Mouse (Mus musculus) liver, adult 2 months (tissue): ENCODE data around the gene Cxadr.

Experiments used
- CTCF ChIP-seq: fragments of 200-500 bp; IDR thresholded peaks from 2 replicates; pipeline ENCODE4 v1.5.1; 2011; ENCODE audit warnings: low read depth, low read length, control low read depth
- POLR2A ChIP-seq: fragments of 200-500 bp; IDR thresholded peaks from 2 replicates; pipeline ENCODE4 v1.6.1; 2011; ENCODE audit warnings: low read length, control low read depth; ENCODE audit not compliant: insufficient read depth; ENCODE audit errors: extremely low read depth

DNA sequence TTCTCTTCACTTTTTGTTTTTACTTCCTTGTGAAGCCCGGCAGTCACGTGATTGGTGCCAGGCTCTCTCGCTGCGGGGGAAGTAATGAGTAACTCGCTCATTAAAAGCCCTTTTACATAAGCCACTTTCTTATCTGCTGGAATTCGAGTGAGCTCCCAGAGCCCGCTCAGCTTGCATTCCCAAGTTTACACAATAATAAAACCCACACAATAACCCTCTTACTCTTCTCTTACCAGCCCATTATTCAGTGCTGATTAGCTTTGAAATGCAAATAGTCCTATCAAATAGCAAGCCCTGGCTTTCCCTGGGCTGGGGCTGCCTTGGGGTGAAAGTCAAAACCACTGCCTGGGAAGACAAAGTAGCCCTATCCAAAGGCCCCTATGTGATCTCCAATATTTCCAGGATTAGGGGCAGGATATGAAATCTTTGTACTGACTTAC is 36.1 kb upstream of the Cxadr start:
- TF ChIP-seq CTCF (no peak), POLR2A (no peak)
